Mouse (Mus musculus) right cerebral cortex, postnatal 25 days (tissue): Measurements from ENCODE around the gene A930018P22Rik.
"Not testable (repeated sequence)": the region's sequence is repeated elsewhere in the genome, so short reads cannot be mapped to it uniquely, and the experiment has no call there.

Source experiments
- DNase-seq: peaks from one replicate; pipeline ENCODE4 v3.0.0; 2022

The A930018P22Rik gene

GRCm38 (mm10) chr2:104122505-104123378 lies at the start of gene A930018P22Rik:
Gene A930018P22Rik (plus strand): TSS chr2:104122769.
- DNase-seq, result peak; percentile 84

- DNase-seq, result not testable (repeated sequence)
These were observed 44.3 kb upstream of the A930018P22Rik start for GRCm38 (mm10) chr2:104078285-104078684.

GRCm38 (mm10) chr2:104081436-104082050 lies 41.0 kb upstream of the A930018P22Rik start:
- DNase-seq, result not testable (repeated sequence)

GRCm38 (mm10) chr2:104082474-104082873 lies 40.1 kb upstream of the A930018P22Rik start:
- DNase-seq, result no peak

- DNase-seq, result not testable (repeated sequence)
These were observed 38.5 kb upstream of the A930018P22Rik start for GRCm38 (mm10) chr2:104084027-104084426.

GRCm38 (mm10) chr2:104087562-104087961 lies 35.0 kb upstream of the A930018P22Rik start:
- DNase-seq, result not testable (repeated sequence)

GRCm38 (mm10) chr2:104093305-104093704 lies 29.3 kb upstream of the A930018P22Rik start:
- no peak for DNase-seq

- DNase-seq, result peak; percentile 19
These were observed 26.8 kb upstream of the A930018P22Rik start, which contains the start of gene Cd59a for GRCm38 (mm10) chr2:104095741-104096213. Gene Cd59a (plus strand): TSS chr2:104095801.

- DNase-seq, result no peak
These were observed 26.3 kb upstream of the A930018P22Rik start for GRCm38 (mm10) chr2:104096256-104096655.

GRCm38 (mm10) chr2:104096796-104097195 lies 25.8 kb upstream of the A930018P22Rik start:
- not testable (repeated sequence) for DNase-seq

GRCm38 (mm10) chr2:104097396-104097795 lies 25.2 kb upstream of the A930018P22Rik start:
- not testable (repeated sequence) for DNase-seq

GRCm38 (mm10) chr2:104098529-104099230 lies 23.9 kb upstream of the A930018P22Rik start:
- no peak for DNase-seq

- DNase-seq, result no peak
These were observed 23.4 kb upstream of the A930018P22Rik start for GRCm38 (mm10) chr2:104099231-104099585.

- no peak for DNase-seq
These were observed 22.6 kb upstream of the A930018P22Rik start for GRCm38 (mm10) chr2:104099946-104100345.

- DNase-seq, result no peak
These were observed 17.8 kb upstream of the A930018P22Rik start for GRCm38 (mm10) chr2:104104800-104105199.

GRCm38 (mm10) chr2:104109021-104109420 lies 13.5 kb upstream of the A930018P22Rik start:
- DNase-seq, result not testable (repeated sequence)

- no peak for DNase-seq
These were observed 13.0 kb upstream of the A930018P22Rik start for GRCm38 (mm10) chr2:104109528-104109927.

- DNase-seq, result no peak
These were observed 12.5 kb upstream of the A930018P22Rik start for GRCm38 (mm10) chr2:104110031-104110430.

GRCm38 (mm10) chr2:104111170-104111797 lies 11.3 kb upstream of the A930018P22Rik start:
- not testable (repeated sequence) for DNase-seq

GRCm38 (mm10) chr2:104113563-104113962 lies 9.0 kb upstream of the A930018P22Rik start:
- DNase-seq, result not testable (repeated sequence)

- no peak for DNase-seq
These were observed 7.7 kb upstream of the A930018P22Rik start for GRCm38 (mm10) chr2:104114898-104115297.

GRCm38 (mm10) chr2:104117173-104117572 lies 5.4 kb upstream of the A930018P22Rik start:
- not testable (repeated sequence) for DNase-seq
